Mouse (Mus musculus) G1E (cell line): ENCODE measurements around the gene Cfap43. TPM values are rescaled to one million over a fixed set of nuclear protein-coding genes. Genes with fewer than 3 reads are reported as not detected.
A peak's percentile ranks its signal among the peaks of the same experiment; 100 is the strongest.
"Not testable (repeated sequence)": the region's sequence is repeated elsewhere in the genome, so short reads cannot be mapped to it uniquely, and the experiment has no call there.

Experiments
- ATAC-seq: 2 replicates; pipeline ENCODE4 v1.8.0; 2016; ENCODE audit warnings: mild to moderate bottlenecking; ENCODE audit not compliant: insufficient number of reproducible peaks, poor library complexity, low FRiP score, severe bottlenecking; ENCODE audit errors: extremely low read depth
- DNase-seq: peaks from one replicate; pipeline ENCODE4 v3.0.0; 2012; ENCODE audit warnings: low spot score
- H3K27me3 ChIP-seq: 2 replicates; pipeline ENCODE4 v1.6.1; 2012; ENCODE audit warnings: mild to moderate bottlenecking, low read length, inconsistent platforms; ENCODE audit not compliant: insufficient read depth
- H3K36me3 ChIP-seq: replicated peaks from 2 replicates; pipeline ENCODE3; 2012; ENCODE audit warnings: mild to moderate bottlenecking, inconsistent platforms
- H3K4me1 ChIP-seq: 2 replicates; pipeline ENCODE4 v1.6.1; 2012; ENCODE audit warnings: low read depth, low read length, inconsistent platforms, mixed read lengths; ENCODE audit not compliant: insufficient read depth
- H3K4me3 ChIP-seq: 2 replicates; pipeline ENCODE4 v1.5.1; 2012; ENCODE audit warnings: low read depth, mild to moderate bottlenecking, inconsistent platforms, low read length, moderate library complexity, mixed read lengths
- H3K9me3 ChIP-seq: replicated peaks from 2 replicates; pipeline ENCODE4 v1.6.1; 2012; ENCODE audit warnings: inconsistent platforms
- CTCF ChIP-seq: IDR thresholded peaks from 2 replicates; pipeline ENCODE4 v1.5.1; 2012; ENCODE audit warnings: low read depth, low read length, inconsistent platforms, mixed read lengths
- GATA1 ChIP-seq: IDR thresholded peaks from 2 replicates; pipeline ENCODE4 v1.6.1; 2012; ENCODE audit warnings: borderline replicate concordance, low read length, inconsistent platforms, mixed read lengths
- GATA2 ChIP-seq: IDR thresholded peaks from 2 replicates; pipeline ENCODE4 v1.6.1; 2012; ENCODE audit warnings: low read depth, low read length, inconsistent platforms, borderline replicate concordance
- POLR2AphosphoS5 ChIP-seq: IDR thresholded peaks from 2 replicates; pipeline ENCODE4 v1.6.1; 2012; ENCODE audit warnings: low read depth, low read length, inconsistent platforms; ENCODE audit not compliant: insufficient replicate concordance
- TAL1 ChIP-seq: conservative IDR thresholded peaks from 2 replicates; pipeline ENCODE4 v1.6.1; 2012; ENCODE audit warnings: low read depth, low read length, inconsistent platforms, mixed read lengths
- polyA plus RNA-seq: library from polyadenylated mRNA; stranded (reverse); fragments of >175 nt; gene quantifications from 2 replicates; pipeline ENCODE4 v1.2.3, GENCODE M21; 2012
- total RNA-seq, 2 experiments: library from RNA; stranded (forward) in 1 of 2; stranded (reverse) in 1 of 2; fragments of 200-1000 nt in 1 of 2; fragments of >200 nt in 1 of 2; fragmentation: Nextera tagmentation in 1 of 2; gene quantifications; 2 replicates each; pipeline ENCODE4 v1.2.3; 2014 to 2017

Gene Cfap43
- total and polyA plus RNA-seq, 3 experiments: 0.05 TPM; not detected in 2

GRCm38 (mm10) chr19:47853951-47854795 lies 64.9 kb downstream of the Cfap43 start:
- no peaks in the 10 kb centered on the region for H3K27me3 ChIP-seq
- peaks cover 19% of the 10 kb centered on the region for H3K36me3 ChIP-seq
- H3K4me1 ChIP-seq: peaks cover 11% of the 10 kb centered on the region
- DNase-seq: no peak
- TF ChIP-seq GATA2 (no peak), CTCF (no peak), GATA1 (no peak), TAL1 (no peak), POLR2AphosphoS5 (no peak)
- H3K9me3 ChIP-seq: peaks cover 20% of the 10 kb centered on the region
- H3K4me3 ChIP-seq: peak overlapping the region; percentile 75
- ATAC-seq: no peak

GRCm38 (mm10) chr19:47853053-47853452 lies 66.0 kb downstream of the Cfap43 start:
- H3K4me1 ChIP-seq: peaks cover 11% of the 10 kb centered on the region
- H3K9me3 ChIP-seq: peaks cover 18% of the 10 kb centered on the region
- ATAC-seq: no peak
- H3K36me3 ChIP-seq: peaks cover 8% of the 10 kb centered on the region
- TF ChIP-seq GATA2 (no peak), POLR2AphosphoS5 (no peak)
- no peak overlapping the region for H3K4me3 ChIP-seq
- no peaks in the 10 kb centered on the region for H3K27me3 ChIP-seq
- DNase-seq: no peak

GRCm38 (mm10) chr19:47852131-47852530 lies 67.0 kb downstream of the Cfap43 start:
- ATAC-seq, H3K36me3 ChIP-seq, DNase-seq, H3K27me3 ChIP-seq, H3K4me3 ChIP-seq: not testable (repeated sequence)
- peaks cover 18% of the 10 kb centered on the region for H3K9me3 ChIP-seq
- peaks cover 11% of the 10 kb centered on the region for H3K4me1 ChIP-seq

GRCm38 (mm10) chr19:47849735-47850134 lies 69.4 kb downstream of the Cfap43 start:
- TF ChIP-seq POLR2AphosphoS5 (no peak), GATA1 (no peak), CTCF (no peak), GATA2 (no peak), TAL1 (no peak)
- peaks cover 13% of the 10 kb centered on the region for H3K9me3 ChIP-seq

GRCm38 (mm10) chr19:47841234-47841633 lies 77.9 kb downstream of the Cfap43 start:
- H3K27me3 ChIP-seq, DNase-seq, H3K4me1 ChIP-seq, H3K9me3 ChIP-seq, H3K36me3 ChIP-seq, H3K4me3 ChIP-seq, ATAC-seq: not testable (repeated sequence)

More at GRCm38 (mm10) chr19:47849735-47850134, 69.4 kb downstream of the Cfap43 start:
- H3K36me3 ChIP-seq: no peaks in the 10 kb centered on the region
- ATAC-seq: no peak
- H3K4me3 ChIP-seq: no peak overlapping the region
- H3K4me1 ChIP-seq: peaks cover 4% of the 10 kb centered on the region
- H3K27me3 ChIP-seq: no peaks in the 10 kb centered on the region
- no peak for DNase-seq

- no peak for TF ChIP-seq POLR2AphosphoS5
- TF ChIP-seq TAL1: no peak
- TF ChIP-seq GATA1: no peak
- no peak for TF ChIP-seq CTCF
- no peak for TF ChIP-seq GATA2
- H3K4me1 ChIP-seq: no peaks in the 10 kb centered on the region
- H3K27me3 ChIP-seq: no peaks in the 10 kb centered on the region
- H3K9me3 ChIP-seq: peaks cover 15% of the 10 kb centered on the region
- no peak overlapping the region for H3K4me3 ChIP-seq
- ATAC-seq (no peak), DNase-seq (no peak)
- no peaks in the 10 kb centered on the region for H3K36me3 ChIP-seq
These were observed 81.6 kb downstream of the Cfap43 start for GRCm38 (mm10) chr19:47837527-47837901.
